Mouse (Mus musculus) WW6 (cell line): ENCODE results near the gene Sept11.

ENCODE experiments used
- DNase-seq: peaks from one replicate; pipeline ENCODE4 v3.0.0-alpha.2; 2013; ENCODE audit warnings: low read depth, low spot score

The Sept11 gene

GRCm38 (mm10) chr5:93126930-93127562 lies 33.8 kb downstream of the Sept11 start:
- DNase-seq, result no peak

- no peak for DNase-seq
These were observed 34.5 kb downstream of the Sept11 start for GRCm38 (mm10) chr5:93127722-93128121.

DNA sequence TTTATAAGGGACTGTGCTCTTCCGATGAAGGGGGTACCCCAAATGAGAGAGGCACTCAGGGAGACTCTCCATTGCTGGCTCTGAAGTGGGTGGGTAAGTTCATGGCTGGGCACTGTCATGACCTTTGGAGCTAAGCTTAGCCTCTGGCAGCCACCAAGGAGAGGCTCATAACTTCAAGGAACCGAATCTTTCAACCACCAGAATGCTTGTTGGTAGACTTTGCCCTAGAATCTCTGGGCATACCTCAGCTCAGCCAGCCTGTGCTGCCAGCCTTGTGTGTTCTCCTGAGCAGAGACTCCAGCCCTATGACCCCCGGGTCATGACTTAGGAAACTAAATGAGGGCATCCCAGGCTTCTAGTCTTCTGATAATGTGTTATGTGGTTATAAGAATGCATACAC lies 35.5 kb downstream of the Sept11 start:
- no peak for DNase-seq

DNA sequence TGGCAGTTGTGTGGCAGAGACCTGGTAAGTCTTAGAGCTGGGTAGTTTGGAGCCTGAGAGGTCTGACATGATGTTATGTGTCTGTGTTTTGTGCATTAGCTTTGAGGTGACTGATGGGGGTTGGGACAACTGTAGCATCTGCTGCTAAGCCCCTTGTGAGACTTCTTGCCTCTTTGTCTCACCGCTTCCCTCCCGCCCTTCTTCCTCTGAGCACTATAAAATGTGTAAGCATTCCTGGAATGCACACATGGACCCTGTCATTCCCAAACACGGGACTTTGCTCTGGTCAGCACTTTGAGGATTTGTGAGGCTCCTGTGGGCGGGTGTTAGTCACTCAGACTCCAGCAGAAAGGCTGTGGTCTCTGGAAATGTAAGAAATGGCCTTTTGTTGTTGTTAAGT lies 36.7 kb downstream of the Sept11 start:
- no peak for DNase-seq

DNA sequence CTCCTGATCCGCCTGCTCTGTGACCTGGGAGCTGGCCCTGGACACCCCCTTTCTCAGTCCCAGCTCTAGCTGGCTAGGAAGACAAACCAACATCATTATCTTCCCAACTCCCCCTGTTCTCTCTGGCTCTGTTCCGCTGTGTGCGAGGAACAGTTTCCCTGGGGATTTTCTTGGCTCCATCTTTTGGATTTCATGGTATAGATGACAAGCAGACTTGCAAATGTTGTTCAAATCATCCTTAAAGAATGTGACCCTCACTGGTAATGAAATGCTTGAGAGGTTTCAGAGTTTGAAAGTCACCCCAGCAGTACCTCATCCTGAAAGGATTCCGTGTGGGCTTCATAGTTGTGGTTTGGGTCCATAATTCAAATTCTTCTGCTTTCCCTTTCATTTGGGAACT lies 38.2 kb downstream of the Sept11 start:
- DNase-seq, result no peak

- DNase-seq, result no peak
These were observed 40.4 kb downstream of the Sept11 start for GRCm38 (mm10) chr5:93133445-93134244.

GRCm38 (mm10) chr5:93135368-93136107 lies 42.3 kb downstream of the Sept11 start:
- DNase-seq, result no peak

DNA sequence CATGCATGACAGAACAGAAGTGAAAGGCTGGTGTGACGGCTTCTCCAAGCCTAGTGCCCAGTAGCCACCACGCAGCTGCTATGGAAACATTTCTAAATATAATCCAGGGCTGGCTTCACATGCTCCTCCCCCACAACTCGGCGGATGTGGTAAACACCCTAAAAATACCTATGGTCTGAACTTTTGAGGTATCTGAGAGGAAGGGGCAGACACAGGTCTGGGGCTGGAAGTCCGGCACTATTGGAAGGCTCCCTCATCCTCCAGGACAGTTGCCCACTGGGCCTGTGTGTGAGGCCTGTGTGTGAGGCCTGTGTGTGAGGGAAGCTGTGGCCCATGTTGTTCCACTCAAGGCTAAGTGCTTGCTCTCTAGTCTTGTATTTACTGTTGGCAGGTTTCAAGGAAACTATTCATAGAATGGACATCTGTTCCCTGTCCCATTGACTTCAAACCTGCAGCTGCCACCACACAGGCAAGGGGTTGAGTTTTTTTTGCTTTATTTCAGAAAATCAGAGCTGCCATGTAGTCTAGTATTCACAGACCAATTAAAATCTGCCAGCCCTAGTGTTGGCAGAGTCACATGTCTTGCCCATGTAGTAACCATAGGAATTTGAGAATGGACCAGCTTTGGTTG lies 43.8 kb downstream of the Sept11 start:
- DNase-seq, result no peak

GRCm38 (mm10) chr5:93139350-93139749 lies 46.1 kb downstream of the Sept11 start:
- no peak for DNase-seq

DNA sequence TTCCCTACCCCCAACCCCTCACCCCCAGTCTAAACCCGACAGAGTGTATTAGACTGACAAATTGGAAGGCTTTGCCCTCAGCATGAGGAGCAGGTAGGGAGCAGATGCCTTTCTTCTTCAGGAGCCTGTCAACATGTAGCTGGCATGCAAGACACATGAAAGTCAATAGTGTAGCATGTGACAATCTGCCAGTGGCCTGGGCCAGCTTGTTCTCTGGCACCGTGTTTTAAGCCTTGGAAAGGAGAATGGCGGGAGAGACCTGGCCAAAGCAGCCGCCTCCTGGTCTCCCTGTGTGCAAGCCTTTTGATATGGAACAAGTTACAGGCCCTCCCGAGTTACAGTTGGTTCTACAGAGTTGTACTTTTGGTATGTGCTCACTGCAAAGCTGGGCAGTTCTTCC lies 47.5 kb downstream of the Sept11 start:
- no peak for DNase-seq

DNA sequence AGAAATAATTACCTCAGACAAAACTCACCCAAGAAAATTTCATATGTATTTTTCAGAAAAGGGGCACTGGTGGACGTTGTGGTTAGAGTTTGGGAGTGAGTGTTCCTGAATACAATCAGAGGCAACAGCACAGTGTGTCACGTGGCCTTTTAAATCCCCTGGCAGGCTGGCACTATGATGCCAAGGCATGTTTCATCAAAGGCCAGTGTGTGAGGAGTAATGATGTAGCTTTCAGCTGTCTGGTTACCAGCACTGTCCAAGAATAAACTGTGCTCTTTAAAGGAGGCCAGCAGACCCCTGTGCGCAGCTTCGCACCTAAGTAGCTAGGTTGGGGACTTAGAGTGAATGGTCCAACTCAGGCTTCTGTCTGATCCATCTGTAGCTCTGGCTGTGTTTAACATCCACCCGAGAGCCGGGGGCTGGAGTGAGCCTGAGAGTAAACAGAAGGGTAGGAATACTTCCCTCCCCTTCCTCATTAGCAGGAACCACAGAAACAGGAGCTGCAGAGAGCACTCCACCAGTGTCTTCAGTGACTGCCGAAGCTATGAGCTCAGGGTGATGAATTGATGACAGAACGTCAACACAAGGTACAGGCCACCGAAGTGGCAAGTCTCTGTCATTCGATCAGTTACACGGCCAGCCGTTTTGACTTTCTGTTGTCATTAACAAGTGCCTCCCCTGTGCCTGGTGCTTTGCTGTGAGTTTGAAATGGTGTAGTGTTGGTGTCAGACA lies 50.3 kb downstream of the Sept11 start:
- no peak for DNase-seq

DNA sequence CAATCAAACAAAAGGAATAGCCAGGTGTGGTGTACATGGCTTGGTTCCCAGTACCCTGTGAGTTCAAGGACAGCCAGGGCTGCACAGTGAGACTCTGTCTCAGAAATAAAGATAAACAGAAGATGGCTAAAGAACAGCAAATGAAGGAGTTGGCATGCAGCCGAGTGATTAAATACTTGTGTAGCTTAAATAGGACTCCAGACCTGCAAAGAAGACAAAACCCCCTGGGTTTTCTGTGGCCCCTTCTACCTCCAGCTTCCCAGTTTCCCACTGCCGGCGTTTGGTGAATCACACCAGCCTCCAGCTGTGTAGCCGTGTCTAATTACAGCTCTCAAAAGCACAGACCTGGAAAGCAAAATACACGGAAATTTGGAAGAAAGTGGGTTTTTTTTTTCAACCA lies 51.6 kb downstream of the Sept11 start:
- DNase-seq, result no peak

DNA sequence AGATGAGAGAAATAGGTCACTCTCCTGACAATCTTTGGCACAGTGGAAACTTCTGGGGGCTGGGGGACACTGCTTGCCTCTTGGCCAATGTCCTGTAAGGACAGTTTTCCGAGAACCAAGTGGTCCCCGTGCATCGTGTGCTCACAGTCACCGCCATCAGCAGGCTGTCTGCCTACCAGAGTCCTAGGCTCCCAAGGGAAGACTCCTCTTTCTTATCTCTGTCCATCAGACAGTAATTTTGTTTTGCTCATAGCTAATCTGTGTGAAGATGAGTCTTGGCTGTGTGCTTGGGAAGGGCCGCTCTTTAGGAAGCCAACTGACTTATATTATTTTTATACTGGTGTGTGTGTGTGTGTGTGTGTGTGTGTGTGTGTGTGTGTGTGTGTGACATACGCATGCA lies 52.3 kb downstream of the Sept11 start:
- DNase-seq, result no peak

DNA sequence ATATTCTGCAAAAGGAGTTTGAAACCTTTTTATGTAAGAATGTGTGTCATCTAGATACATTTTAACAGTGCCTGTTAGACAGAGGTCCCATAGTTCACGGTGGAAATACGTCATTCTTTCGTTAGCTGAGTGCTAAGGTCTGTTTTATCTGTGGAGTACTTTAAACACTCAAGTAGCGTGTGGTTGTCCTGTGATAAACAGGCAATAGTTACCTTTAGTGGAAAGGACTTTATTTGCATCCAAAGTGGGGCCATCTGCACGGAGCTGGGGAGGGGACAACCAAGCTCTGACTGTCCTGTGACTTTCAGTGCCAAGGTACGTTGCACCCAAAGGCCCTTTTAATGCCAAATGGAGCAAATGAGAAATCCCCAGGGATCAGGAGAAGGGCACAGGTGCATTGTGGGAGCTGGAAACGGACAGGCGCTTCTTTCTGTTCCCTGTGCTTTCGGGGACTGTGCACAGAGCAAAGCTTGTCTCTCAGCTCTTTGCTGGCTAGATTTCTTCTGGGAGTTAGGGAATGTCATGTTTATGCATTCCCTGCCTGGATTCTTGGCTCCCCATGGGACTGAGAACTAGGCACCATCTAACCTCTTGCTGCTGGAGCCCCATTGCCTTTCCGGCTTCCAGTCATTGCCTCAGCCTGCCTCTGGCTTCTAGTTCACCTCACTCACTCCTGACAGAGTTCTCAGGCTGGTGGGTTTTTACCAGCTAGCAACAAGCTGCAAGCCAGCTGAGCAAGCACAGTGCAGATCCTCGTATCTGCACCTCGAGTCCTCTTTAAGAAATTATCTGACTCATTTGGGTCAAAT lies 56.9 kb downstream of the Sept11 start:
- no peak for DNase-seq

GRCm38 (mm10) chr5:93151985-93152384 lies 58.7 kb downstream of the Sept11 start:
- no peak for DNase-seq

- DNase-seq, result no peak
These were observed 59.2 kb downstream of the Sept11 start for GRCm38 (mm10) chr5:93152451-93152850.

- DNase-seq, result no peak
These were observed 61.2 kb downstream of the Sept11 start for GRCm38 (mm10) chr5:93154401-93154800.

DNA sequence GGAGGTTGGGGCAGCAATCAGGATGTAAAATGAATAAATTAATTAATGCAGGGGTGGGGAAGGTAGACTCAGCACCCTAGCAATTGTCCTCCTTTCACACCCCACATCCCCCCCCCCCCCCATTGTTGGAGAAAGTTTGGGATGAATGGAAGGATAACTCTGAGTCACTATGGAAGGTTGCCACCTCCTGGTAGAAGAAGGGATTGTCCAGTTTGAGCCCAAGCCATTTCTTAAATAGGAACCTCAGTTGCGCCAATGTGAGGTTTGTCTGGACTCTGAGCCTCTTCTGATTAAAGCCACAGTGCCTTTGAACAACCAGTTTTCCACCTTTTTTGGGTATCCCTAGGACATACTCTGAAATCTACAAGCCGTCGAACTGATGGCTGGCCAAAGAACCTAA lies 70.3 kb downstream of the Sept11 start:
- DNase-seq, result no peak

DNA sequence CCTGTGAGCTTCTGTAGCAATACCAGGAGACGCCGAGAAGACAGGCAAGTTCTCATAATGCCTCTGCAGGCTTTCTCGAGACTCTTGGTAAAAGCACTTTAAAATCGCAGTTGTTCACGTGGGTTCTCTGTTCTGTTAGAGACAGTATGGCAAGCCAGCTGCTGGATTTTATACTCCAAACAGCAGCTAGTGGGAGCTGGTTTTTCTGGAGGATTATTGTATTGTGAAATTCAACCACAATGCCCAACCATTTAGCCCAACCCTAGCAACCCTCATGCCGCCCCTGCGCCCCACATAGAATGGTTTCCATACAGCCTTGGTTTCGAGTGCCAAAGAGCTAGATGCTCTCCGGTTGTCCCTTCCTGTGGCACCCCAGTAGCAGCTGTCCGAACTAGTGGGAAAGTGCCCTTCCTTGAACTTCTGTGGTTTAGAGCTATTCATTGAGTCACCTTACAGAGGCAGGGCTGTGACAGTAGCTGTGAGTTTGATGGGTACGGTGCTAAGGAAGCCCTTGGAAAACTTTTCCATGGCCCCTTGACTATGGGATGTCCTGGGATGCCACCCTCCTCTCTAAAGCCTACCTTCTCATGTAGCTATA lies 74.8 kb downstream of the Sept11 start:
- DNase-seq, result no peak

DNA sequence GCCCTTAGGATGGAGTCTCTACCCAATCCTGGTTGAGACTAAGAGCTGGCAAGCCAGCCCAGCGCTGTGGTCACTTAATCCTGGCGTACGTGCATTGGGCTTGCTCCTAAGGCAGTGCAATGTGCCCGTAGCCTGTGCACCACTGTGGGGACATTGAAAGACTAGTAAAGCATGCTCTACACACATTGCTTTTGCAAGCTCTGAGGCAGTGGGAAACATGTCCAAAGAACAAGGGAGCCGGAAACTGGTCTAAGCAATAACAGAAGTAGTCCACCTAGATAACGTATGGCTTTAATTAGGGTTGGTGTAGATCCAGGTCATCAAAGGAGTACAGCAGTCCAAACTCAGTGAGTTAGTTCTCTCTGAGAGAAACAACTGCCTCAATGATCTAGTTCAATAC lies 75.4 kb downstream of the Sept11 start:
- no peak for DNase-seq
